Mouse (Mus musculus): ENCODE results near the gene Cdk5rap1. TPM values are rescaled to one million over a fixed set of nuclear protein-coding genes. Genes with fewer than 3 reads are reported as not detected.

Gene Cdk5rap1
- polyA plus RNA-seq, 1 experiment: 9.8 TPM

- H3K27me3 ChIP-seq (ENCODE audit: control insufficient read depth, insufficient read depth, insufficient read length): no peaks in the 10 kb centered on the region
- no peak overlapping the region for H3ac ChIP-seq (ENCODE audit: control insufficient read depth, insufficient read length, low read depth)
- H3K4me3 ChIP-seq (ENCODE audit: insufficient read depth, poor library complexity, severe bottlenecking): no peak overlapping the region
- H3K79me2 ChIP-seq (ENCODE audit: control insufficient read depth, insufficient read depth): no peaks in the 10 kb centered on the region
- H3K79me3 ChIP-seq (ENCODE audit: low read depth): no peaks in the 10 kb centered on the region
- TF ChIP-seq CEBPB (IDR thresholded peaks at IDR 0.05; ENCODE audit: low read depth) (no peak), FOSL1 (IDR thresholded peaks at IDR 0.05; ENCODE audit: insufficient read depth, low read length, poor library complexity, severe bottlenecking) (no peak), USF1 (IDR thresholded peaks at IDR 0.05; ENCODE audit: low read depth) (no peak), MAX (IDR thresholded peaks at IDR 0.05) (no peak), CTCF (IDR thresholded peaks at IDR 0.05; ENCODE audit: control insufficient read depth, insufficient read depth, insufficient read length) (no peak), MYOD1 (IDR thresholded peaks at IDR 0.05; ENCODE audit: control insufficient read depth, insufficient read length, low read depth) (no peak), MYOG (IDR thresholded peaks at IDR 0.05; ENCODE audit: control insufficient read depth, extremely low read depth, insufficient read length) (no peak)
- no peaks in the 10 kb centered on the region for H3K36me3 ChIP-seq (ENCODE audit: control insufficient read depth, insufficient read depth)
These were observed 21.8 kb upstream of the Cdk5rap1 start for GRCm38 (mm10) chr2:154394602-154395001.

GRCm38 (mm10) chr2:154390180-154390964 lies 17.6 kb upstream of the Cdk5rap1 start:
- Histone ChIP-seq H3K79me3 (ENCODE audit: low read depth) (no peaks in the 10 kb centered on the region), H3K79me2 (ENCODE audit: control insufficient read depth, insufficient read depth) (no peaks in the 10 kb centered on the region), H3K27me3 (ENCODE audit: control insufficient read depth, insufficient read depth, insufficient read length) (no peaks in the 10 kb centered on the region), H3K36me3 (ENCODE audit: control insufficient read depth, insufficient read depth) (no peaks in the 10 kb centered on the region), H3K4me3 (ENCODE audit: insufficient read depth, poor library complexity, severe bottlenecking) (no peak overlapping the region), H3ac (ENCODE audit: control insufficient read depth, insufficient read length, low read depth) (peak overlapping the region; percentile 55)
- TF ChIP-seq MYOD1 (IDR thresholded peaks at IDR 0.05; ENCODE audit: control insufficient read depth, insufficient read length, low read depth) (no peak), MAX (IDR thresholded peaks at IDR 0.05) (peak; percentile 48), CTCF (IDR thresholded peaks at IDR 0.05; ENCODE audit: control insufficient read depth, insufficient read depth, insufficient read length) (no peak), CEBPB (IDR thresholded peaks at IDR 0.05; ENCODE audit: low read depth) (no peak), MYOG (IDR thresholded peaks at IDR 0.05; ENCODE audit: control insufficient read depth, extremely low read depth, insufficient read length) (no peak), FOSL1 (IDR thresholded peaks at IDR 0.05; ENCODE audit: insufficient read depth, low read length, poor library complexity, severe bottlenecking) (no peak), USF1 (IDR thresholded peaks at IDR 0.05; ENCODE audit: low read depth) (no peak)

GRCm38 (mm10) chr2:154379103-154379502 lies 6.3 kb upstream of the Cdk5rap1 start:
- Histone ChIP-seq H3K4me3 (ENCODE audit: insufficient read depth, poor library complexity, severe bottlenecking) (no peak overlapping the region), H3K79me3 (ENCODE audit: low read depth) (no peaks in the 10 kb centered on the region), H3K27me3 (ENCODE audit: control insufficient read depth, insufficient read depth, insufficient read length) (no peaks in the 10 kb centered on the region), H3K79me2 (ENCODE audit: control insufficient read depth, insufficient read depth) (no peaks in the 10 kb centered on the region), H3ac (ENCODE audit: control insufficient read depth, insufficient read length, low read depth) (no peak overlapping the region), H3K36me3 (ENCODE audit: control insufficient read depth, insufficient read depth) (peaks cover 5% of the 10 kb centered on the region)
- TF ChIP-seq MAX (IDR thresholded peaks at IDR 0.05) (peak; percentile 30), MYOG (IDR thresholded peaks at IDR 0.05; ENCODE audit: control insufficient read depth, extremely low read depth, insufficient read length) (no peak)

- no peak for TF ChIP-seq CTCF (IDR thresholded peaks at IDR 0.05; ENCODE audit: control insufficient read depth, insufficient read depth, insufficient read length)
- no peak for TF ChIP-seq MYOD1 (IDR thresholded peaks at IDR 0.05; ENCODE audit: control insufficient read depth, insufficient read length, low read depth)
- TF ChIP-seq MAX (IDR thresholded peaks at IDR 0.05): no peak
- TF ChIP-seq CEBPB (IDR thresholded peaks at IDR 0.05; ENCODE audit: low read depth): no peak
- no peaks in the 10 kb centered on the region for H3K79me3 ChIP-seq (ENCODE audit: low read depth)
- H3ac ChIP-seq (ENCODE audit: control insufficient read depth, insufficient read length, low read depth): no peak overlapping the region
- H3K4me3 ChIP-seq (ENCODE audit: insufficient read depth, poor library complexity, severe bottlenecking): no peak overlapping the region
- H3K36me3 ChIP-seq (ENCODE audit: control insufficient read depth, insufficient read depth): peaks cover 5% of the 10 kb centered on the region
- peaks cover 4% of the 10 kb centered on the region for H3K79me2 ChIP-seq (ENCODE audit: control insufficient read depth, insufficient read depth)
- no peaks in the 10 kb centered on the region for H3K27me3 ChIP-seq (ENCODE audit: control insufficient read depth, insufficient read depth, insufficient read length)
These were observed 2.2 kb upstream of the Cdk5rap1 start for GRCm38 (mm10) chr2:154374807-154375601.

- Histone ChIP-seq H3K4me3 (ENCODE audit: insufficient read depth, poor library complexity, severe bottlenecking) (no peak overlapping the region), H3K36me3 (ENCODE audit: control insufficient read depth, insufficient read depth) (peaks cover 9% of the 10 kb centered on the region), H3ac (ENCODE audit: control insufficient read depth, insufficient read length, low read depth) (no peak overlapping the region), H3K27me3 (ENCODE audit: control insufficient read depth, insufficient read depth, insufficient read length) (no peaks in the 10 kb centered on the region), H3K79me3 (ENCODE audit: low read depth) (no peaks in the 10 kb centered on the region), H3K79me2 (ENCODE audit: control insufficient read depth, insufficient read depth) (peaks cover 4% of the 10 kb centered on the region)
- TF ChIP-seq CTCF (IDR thresholded peaks at IDR 0.05; ENCODE audit: control insufficient read depth, insufficient read depth, insufficient read length) (peak; percentile 9), MYOG (IDR thresholded peaks at IDR 0.05; ENCODE audit: control insufficient read depth, extremely low read depth, insufficient read length) (no peak), CEBPB (IDR thresholded peaks at IDR 0.05; ENCODE audit: low read depth) (no peak), USF1 (IDR thresholded peaks at IDR 0.05; ENCODE audit: low read depth) (no peak), MAX (IDR thresholded peaks at IDR 0.05) (no peak), FOSL1 (IDR thresholded peaks at IDR 0.05; ENCODE audit: insufficient read depth, low read length, poor library complexity, severe bottlenecking) (no peak)
These were observed 1.3 kb upstream of the Cdk5rap1 start for GRCm38 (mm10) chr2:154373961-154374632.

All from C2C12 (cell line).